Mouse (Mus musculus): Measurements from ENCODE around the gene Olfr350. TPM values are rescaled to one million over a fixed set of nuclear protein-coding genes. Genes with fewer than 3 reads are reported as not detected.

Olfr350 gene
- not detected for total RNA-seq (2021)
- long read RNA-seq, experiment 1, result 0 reads
- long read RNA-seq, experiment 2, result 0 reads

- intact Hi-C loops (cut with DNase I; ENCODE audit: low total_unique reads), result no loop called here
These were observed at the start of gene Olfr350 for GRCm38 (mm10) chr2:36846010-36846409. TSS of gene Olfr350 (plus strand) at chr2:36846310.

GRCm38 (mm10) chr2:36816932-36817331 is 29.2 kb upstream of the Olfr350 start, which contains the start of gene Olfr3:
TSS of gene Olfr3 (minus strand) at chr2:36817032.
- intact Hi-C loops (cut with DNase I; ENCODE audit: low total_unique reads), result no loop called here
- DNase-seq, result no peak

More at GRCm38 (mm10) chr2:36846010-36846409, at the start of gene Olfr350:
- DNase-seq, result no peak

DNA sequence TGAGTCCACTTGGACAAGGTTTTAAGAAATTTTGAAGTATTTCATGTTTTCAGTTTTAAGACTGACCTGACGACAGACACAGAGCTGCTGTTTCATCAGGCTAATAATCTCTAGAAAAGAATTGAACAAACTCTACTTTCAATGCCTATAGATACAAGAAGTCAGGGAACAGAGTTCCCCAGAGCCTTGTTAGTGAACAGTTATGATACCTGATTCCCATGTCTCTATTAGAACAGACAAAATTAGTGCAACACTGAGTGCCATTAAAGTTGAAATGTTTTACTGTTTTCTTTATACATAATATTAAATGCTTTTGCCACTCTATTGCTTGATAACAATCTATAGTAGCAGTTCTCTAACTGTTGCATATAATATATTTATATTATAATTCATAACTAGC is 16.4 kb downstream of the Olfr350 start, which contains the start of gene Olfr351:
Gene Olfr351, minus strand, starts transcription at position 101 of the 400 bp plus-strand sequence.
- no peak for DNase-seq
- intact Hi-C loops (cut with DNase I; ENCODE audit: low total_unique reads), result no loop called here

- intact Hi-C loops (cut with DNase I; ENCODE audit: low total_unique reads), result no loop called here
- DNase-seq, result no peak
These were observed 22.1 kb downstream of the Olfr350 start, which contains the start of gene Olfr352 for GRCm38 (mm10) chr2:36868160-36868559. TSS of gene Olfr352 (plus strand) at chr2:36868460.

- intact Hi-C loops (cut with DNase I; ENCODE audit: low total_unique reads), result no loop called here
- no peak for DNase-seq
These were observed 46.7 kb downstream of the Olfr350 start, which contains the start of gene Olfr353 for GRCm38 (mm10) chr2:36892836-36893235. TSS of gene Olfr353 (minus strand) at chr2:36892936.

- intact Hi-C loops (cut with DNase I; ENCODE audit: low total_unique reads), result no loop called here
- DNase-seq, result no peak
These were observed 51.0 kb downstream of the Olfr350 start for GRCm38 (mm10) chr2:36897114-36897513.

Other genes starting within 250 kb of the Olfr350 start
- gene Olfr345, start 206.3 kb upstream of the Olfr350 start, total RNA-seq (2021), result not detected
- gene Olfr346, start 160.5 kb upstream of the Olfr350 start, total RNA-seq (2021), result not detected
- gene Olfr347, start 114.4 kb upstream of the Olfr350 start, total RNA-seq (2021), result not detected
- gene Olfr348, start 62.0 kb upstream of the Olfr350 start, total RNA-seq (2021), result not detected
- not detected for gene Olfr50, start 55.8 kb upstream of the Olfr350 start, total RNA-seq (2021)
- gene Olfr3, start 29.3 kb upstream of the Olfr350 start, total RNA-seq (2021), result not detected
- gene Olfr351, start 16.4 kb downstream of the Olfr350 start, total RNA-seq (2021), result not detected
- not detected for gene Olfr352, start 22.1 kb downstream of the Olfr350 start, total RNA-seq (2021)
- gene Olfr353, start 46.6 kb downstream of the Olfr350 start, total RNA-seq (2021), result not detected
- gene Olfr354, start 59.4 kb downstream of the Olfr350 start, total RNA-seq (2021), result not detected
- gene Olfr355, start 82.6 kb downstream of the Olfr350 start, total RNA-seq (2021), result not detected
- not detected for gene Olfr356, start 90.8 kb downstream of the Olfr350 start, total RNA-seq (2021)
- gene Olfr357, start 147.5 kb downstream of the Olfr350 start, total RNA-seq (2021), result not detected
- not detected for gene Olfr358, start 163.0 kb downstream of the Olfr350 start, total RNA-seq (2021)
- not detected for gene Olfr360, start 219.4 kb downstream of the Olfr350 start, total RNA-seq (2021)
- not detected for gene Olfr361, start 243.0 kb downstream of the Olfr350 start, total RNA-seq (2021)